Comparison of ENCODE assay signal across 8 mouse cellular contexts in genomic region chr19:8818801-8819595, GRCm38 (mm10). TPM values are rescaled to one million over a fixed set of nuclear protein-coding genes. Genes with fewer than 3 reads are reported as not detected.
DNase-seq lines count a peak whose midpoint lies in the region; ATAC-seq and TF ChIP-seq lines count a peak whose summit lies in the region.

Ttc9c (minus strand) TSS chr19:8819333.

- peak within 1 kb of the TSS; percentile 99 for H3K9ac ChIP-seq in heart, embryonic 13.5 days
- H3K9ac ChIP-seq in kidney, postnatal 0 days (ENCODE audit: low read depth, low read length), result peak within 1 kb of the TSS; percentile 98
- peak within 1 kb of the TSS; percentile 93 for H3K9ac ChIP-seq in liver, adult 2 months (ENCODE audit: low read depth, low read length)
- peak within 1 kb of the TSS; percentile 97 for H3K9ac ChIP-seq in stomach, embryonic 14.5 days (replicated peaks; ENCODE audit: low read depth, low read length)

- DNase-seq in c-Kit-positive CD71-negative TER-119-negative erythroid progenitor cells, embryonic 14.5 days (ENCODE audit: low read depth), result peak; percentile 96
- DNase-seq in fibroblast of lung, adult 2 months (ENCODE audit: low read depth), result peak; percentile 97
- peak; percentile 100 for DNase-seq in kidney, postnatal 0 days (ENCODE audit: low spot score)
- peak; percentile 97 for DNase-seq in liver, adult 2 months (ENCODE audit: extremely low read depth, low read depth, low spot score)

- H3K27ac ChIP-seq in heart, embryonic 13.5 days (replicated peaks), result peak within 1 kb of the TSS; percentile 99
- H3K27ac ChIP-seq in kidney, postnatal 0 days, result peak within 1 kb of the TSS; percentile 99
- peak within 1 kb of the TSS; percentile 96 for H3K27ac ChIP-seq in liver, adult 2 months (replicated peaks; ENCODE audit: insufficient read depth, low read depth, low read length)
- peak within 1 kb of the TSS; percentile 99 for H3K27ac ChIP-seq in stomach, embryonic 14.5 days (ENCODE audit: low read length)

- H3K27me3 ChIP-seq in E14TG2a.4 (ENCODE audit: insufficient read depth, low read length), result no peaks in the 10 kb centered on the region
- H3K27me3 ChIP-seq in heart, embryonic 13.5 days (replicated peaks), result no peaks in the 10 kb centered on the region
- no peaks in the 10 kb centered on the region for H3K27me3 ChIP-seq in kidney, postnatal 0 days (ENCODE audit: insufficient read depth, low read length)
- no peaks in the 10 kb centered on the region for H3K27me3 ChIP-seq in liver, adult 2 months (ENCODE audit: control insufficient read depth, insufficient read depth, low read length)
- no peaks in the 10 kb centered on the region for H3K27me3 ChIP-seq in stomach, embryonic 14.5 days (ENCODE audit: control insufficient read depth, insufficient read depth, low read length)

- H3K4me2 ChIP-seq in heart, embryonic 13.5 days, result peak within 1 kb of the TSS; percentile 88
- H3K4me2 ChIP-seq in kidney, postnatal 0 days (ENCODE audit: low read length), result peak within 1 kb of the TSS; percentile 85
- peak within 1 kb of the TSS; percentile 92 for H3K4me2 ChIP-seq in stomach, embryonic 14.5 days (replicated peaks; ENCODE audit: low read depth, low read length)

- WGBS in heart, embryonic 13.5 days, result under 1% methylated on average over 33 of the region's 33 CpGs
- under 1% methylated on average over 33 of the region's 33 CpGs for WGBS in kidney, postnatal 0 days
- WGBS in liver, adult 2 months, result under 1% methylated on average over 33 of the region's 33 CpGs
- WGBS in stomach, embryonic 14.5 days, result under 1% methylated on average over 33 of the region's 33 CpGs

- peaks cover 75% of the 10 kb centered on the region for H3K36me3 ChIP-seq in E14TG2a.4 (ENCODE audit: insufficient read depth, low read length)
- H3K36me3 ChIP-seq in heart, embryonic 13.5 days, result peaks cover 47% of the 10 kb centered on the region
- H3K36me3 ChIP-seq in kidney, postnatal 0 days (ENCODE audit: insufficient read depth, low read length), result peaks cover 23% of the 10 kb centered on the region
- H3K36me3 ChIP-seq in liver, adult 2 months (ENCODE audit: control insufficient read depth, insufficient read depth, low read length), result peaks cover 21% of the 10 kb centered on the region
- peaks cover 29% of the 10 kb centered on the region for H3K36me3 ChIP-seq in stomach, embryonic 14.5 days (ENCODE audit: control insufficient read depth, insufficient read depth, low read length)

- peak within 1 kb of the TSS; percentile 99 for H3K4me3 ChIP-seq in E14TG2a.4 (replicated peaks; ENCODE audit: low read length)
- H3K4me3 ChIP-seq in heart, embryonic 13.5 days, result peak within 1 kb of the TSS; percentile 99
- H3K4me3 ChIP-seq in kidney, postnatal 0 days (replicated peaks; ENCODE audit: low read depth, low read length), result peak within 1 kb of the TSS; percentile 98
- peak within 1 kb of the TSS; percentile 82 for H3K4me3 ChIP-seq in liver, adult 2 months (ENCODE audit: insufficient read depth, low read depth, low read length)
- peak within 1 kb of the TSS; percentile 97 for H3K4me3 ChIP-seq in stomach, embryonic 14.5 days (ENCODE audit: low read depth, low read length)

- TF ChIP-seq POLR2A in liver, adult 2 months (IDR thresholded peaks at IDR 0.05; ENCODE audit: extremely low read depth, insufficient read depth, low read length), result peak; percentile 60; the same call in 1 of the 2 replicates

- no peak for TF ChIP-seq CTCF in E14TG2a.4 (conservative IDR thresholded peaks at IDR 0.05; ENCODE audit: low read length)
- TF ChIP-seq CTCF in kidney, postnatal 0 days (IDR thresholded peaks at IDR 0.05; ENCODE audit: low read depth), result no peak
- TF ChIP-seq CTCF in liver, adult 2 months (IDR thresholded peaks at IDR 0.05; ENCODE audit: low read depth, low read length), result no peak

- H3K4me1 ChIP-seq in E14TG2a.4 (replicated peaks; ENCODE audit: low read depth, low read length), result peaks cover 63% of the 10 kb centered on the region
- peaks cover 42% of the 10 kb centered on the region for H3K4me1 ChIP-seq in heart, embryonic 13.5 days
- H3K4me1 ChIP-seq in kidney, postnatal 0 days (replicated peaks; ENCODE audit: insufficient read depth, low read length), result no peaks in the 10 kb centered on the region; the same call in none of the 2 replicates
- peaks cover 18% of the 10 kb centered on the region for H3K4me1 ChIP-seq in liver, adult 2 months (ENCODE audit: control insufficient read depth, insufficient read depth, low read length)
- peaks cover 20% of the 10 kb centered on the region; the same call in 1 of the 2 replicates for H3K4me1 ChIP-seq in stomach, embryonic 14.5 days (ENCODE audit: control insufficient read depth, insufficient read depth, low read length)

- ATAC-seq in heart, embryonic 13.5 days (ENCODE audit: extremely low read depth, insufficient number of reproducible peaks, low FRiP score, low TSS enrichment), result peak; percentile 75
- ATAC-seq in kidney, postnatal 0 days (replicated peaks; ENCODE audit: low FRiP score, low read depth), result peak; percentile 90
- peak; percentile 72 for ATAC-seq in monocyte, adult 5-6 weeks (replicated peaks; ENCODE audit: insufficient number of reproducible peaks, low FRiP score, low TSS enrichment, poor library complexity, severe bottlenecking)
- ATAC-seq in stomach, embryonic 14.5 days (ENCODE audit: insufficient number of reproducible peaks, insufficient read depth, low FRiP score, low read depth), result peak; percentile 88

- no peaks in the 10 kb centered on the region for H3K9me3 ChIP-seq in E14TG2a.4 (ENCODE audit: low read length)
- H3K9me3 ChIP-seq in heart, embryonic 13.5 days, result no peaks in the 10 kb centered on the region
- H3K9me3 ChIP-seq in kidney, postnatal 0 days (replicated peaks; ENCODE audit: low read length), result no peaks in the 10 kb centered on the region
- no peaks in the 10 kb centered on the region for H3K9me3 ChIP-seq in stomach, embryonic 14.5 days (ENCODE audit: control insufficient read depth, low read depth, low read length)

- peaks cover 10% of the 10 kb centered on the region; the same call in 1 of the 2 replicates for H3K79me2 ChIP-seq in liver, adult 2 months (ENCODE audit: control insufficient read depth, insufficient read depth, low read length)

RNA-seq across cellular contexts. Expression of gene Ttc9c, which starts in this region (rescaled TPM):
- 32.9 and 38.9 TPM in 2 replicates for polyA plus RNA-seq in heart, embryonic 13.5 days (2015; fragmentation: Nextera tagmentation; extraction: Ambion mirVana)
- polyA plus RNA-seq in kidney, postnatal 0 days (2015; fragmentation: Nextera tagmentation; extraction: Ambion mirVana), result 32.2 and 35.9 TPM in 2 replicates
- 15.6 and 18.5 TPM in 2 replicates for total RNA-seq in liver, adult 2 months (2014; rRNA removed)
- polyA plus RNA-seq in liver, adult 2 months (2012; rRNA removed), result 8.1 and 8.3 TPM in 2 replicates
- 40.1 to 52.8 TPM (median 48.3 TPM) in 3 replicates for total RNA-seq in monocyte, adult 5-6 weeks (2017)
- polyA plus RNA-seq in stomach, embryonic 14.5 days (2014; fragmentation: Nextera tagmentation; extraction: Ambion mirVana), result 47.5 and 51.7 TPM in 2 replicates

Comparison
In these comparisons a context has a peak if more than half of its experiments do, and no peak if none do; other contexts are left out.
1. Peak in every context shown above with its lines: DNase-seq, ATAC-seq, H3K4me3 ChIP-seq and H3K27ac ChIP-seq.